Mouse (Mus musculus): ENCODE data around the gene Mmp11. TPM values are rescaled to one million over a fixed set of nuclear protein-coding genes. Genes with fewer than 3 reads are reported as not detected.
A peak's percentile ranks its signal among the peaks of the same experiment; 100 is the strongest.

Mmp11 gene
- polyA plus RNA-seq, 1 experiment from 2014 or later, result 24.3 TPM

GRCm38 (mm10) chr10:75878836-75879235 is 57.5 kb downstream of the Mmp11 start:
- ATAC-seq, result no peak
- no peaks in the 10 kb centered on the region for H3K9me3 ChIP-seq (ENCODE audit: control insufficient read depth, low read length)
- 76% methylated on average over 3 of the region's 3 CpGs for WGBS
- peaks cover 17% of the 10 kb centered on the region for H3K4me1 ChIP-seq (replicated peaks; ENCODE audit: control insufficient read depth, insufficient read depth, low read length)
- no peak overlapping the region for H3K27ac ChIP-seq (ENCODE audit: low read length)
- no peak overlapping the region for H3K4me2 ChIP-seq (ENCODE audit: low read length)
- no peaks in the 10 kb centered on the region for H3K36me3 ChIP-seq (ENCODE audit: control insufficient read depth, insufficient read depth)
- H3K27me3 ChIP-seq (replicated peaks; ENCODE audit: control insufficient read depth, insufficient read depth, low read length), result no peaks in the 10 kb centered on the region
- H3K9ac ChIP-seq (replicated peaks; ENCODE audit: low read depth, low read length), result no peak overlapping the region
- no peak overlapping the region for H3K4me3 ChIP-seq (replicated peaks; ENCODE audit: low read length)

GRCm38 (mm10) chr10:75873543-75874170 is 62.6 kb downstream of the Mmp11 start:
- H3K9me3 ChIP-seq (ENCODE audit: control insufficient read depth, low read length), result no peaks in the 10 kb centered on the region
- ATAC-seq, result no peak
- H3K9ac ChIP-seq (replicated peaks; ENCODE audit: low read depth, low read length), result peak overlapping the region; percentile 59
- H3K4me3 ChIP-seq (replicated peaks; ENCODE audit: low read length), result peak overlapping the region; percentile 38
- H3K4me1 ChIP-seq (replicated peaks; ENCODE audit: control insufficient read depth, insufficient read depth, low read length), result peaks cover 14% of the 10 kb centered on the region
- 2% methylated on average over 10 of the region's 10 CpGs for WGBS
- no peaks in the 10 kb centered on the region for H3K27me3 ChIP-seq (replicated peaks; ENCODE audit: control insufficient read depth, insufficient read depth, low read length)
- peak overlapping the region; percentile 72 for H3K4me2 ChIP-seq (ENCODE audit: low read length)
- H3K27ac ChIP-seq (ENCODE audit: low read length), result peak overlapping the region; percentile 56
- no peaks in the 10 kb centered on the region for H3K36me3 ChIP-seq (ENCODE audit: control insufficient read depth, insufficient read depth)

Other genes starting within 250 kb of the Mmp11 start
- gene Cabin1, start 172.2 kb downstream of the Mmp11 start, polyA plus RNA-seq (2015; fragmentation: Nextera tagmentation; extraction: Ambion mirVana), result 33.2 and 41.1 TPM in 2 replicates
- gene Ddt, start 163.1 kb downstream of the Mmp11 start, polyA plus RNA-seq (2015; fragmentation: Nextera tagmentation; extraction: Ambion mirVana), result 55.9 and 57.0 TPM in 2 replicates
- gene Gm20441, start 155.5 kb downstream of the Mmp11 start, polyA plus RNA-seq (2015; fragmentation: Nextera tagmentation; extraction: Ambion mirVana), result not detected in 2 replicates
- 0.77 and 1.2 TPM in 2 replicates for gene Gstt3, start 155.1 kb downstream of the Mmp11 start, polyA plus RNA-seq (2015; fragmentation: Nextera tagmentation; extraction: Ambion mirVana)
- 10.5 and 15.2 TPM in 2 replicates for gene Gstt1, start 137.9 kb downstream of the Mmp11 start, polyA plus RNA-seq (2015; fragmentation: Nextera tagmentation; extraction: Ambion mirVana)
- gene Gstt4, start 114.0 kb downstream of the Mmp11 start, polyA plus RNA-seq (2015; fragmentation: Nextera tagmentation; extraction: Ambion mirVana), result not detected in 2 replicates
- gene Gstt2, start 99.1 kb downstream of the Mmp11 start, polyA plus RNA-seq (2015; fragmentation: Nextera tagmentation; extraction: Ambion mirVana), result 4.0 and 4.2 TPM in 2 replicates
- 1,679 and 1,753 TPM in 2 replicates for gene Mif, start 76.3 kb downstream of the Mmp11 start, polyA plus RNA-seq (2015; fragmentation: Nextera tagmentation; extraction: Ambion mirVana)
- gene Derl3, start 43.1 kb downstream of the Mmp11 start, polyA plus RNA-seq (2015; fragmentation: Nextera tagmentation; extraction: Ambion mirVana), result 2.0 and 3.3 TPM in 2 replicates
- gene Smarcb1, start 14.9 kb downstream of the Mmp11 start, polyA plus RNA-seq (2015; fragmentation: Nextera tagmentation; extraction: Ambion mirVana), result 325 and 342 TPM in 2 replicates
- gene Chchd10, start 3.4 kb downstream of the Mmp11 start, polyA plus RNA-seq (2015; fragmentation: Nextera tagmentation; extraction: Ambion mirVana), result 21.8 and 30.7 TPM in 2 replicates
- gene Gm867, start 4.2 kb upstream of the Mmp11 start, polyA plus RNA-seq (2015; fragmentation: Nextera tagmentation; extraction: Ambion mirVana), result 0.20 TPM in 1 of 2 replicates, not detected in the other
- 0.48 TPM in 1 of 2 replicates, not detected in the other for gene Vpreb3, start 6.6 kb upstream of the Mmp11 start, polyA plus RNA-seq (2015; fragmentation: Nextera tagmentation; extraction: Ambion mirVana)
- not detected in 2 replicates for gene Gm5134, start 18.0 kb upstream of the Mmp11 start, polyA plus RNA-seq (2015; fragmentation: Nextera tagmentation; extraction: Ambion mirVana)
- gene Zfp280b, start 96.2 kb upstream of the Mmp11 start, polyA plus RNA-seq (2015; fragmentation: Nextera tagmentation; extraction: Ambion mirVana), result 12.1 and 12.5 TPM in 2 replicates
- not detected in 2 replicates for gene Slc5a4b, start 174.5 kb upstream of the Mmp11 start, polyA plus RNA-seq (2015; fragmentation: Nextera tagmentation; extraction: Ambion mirVana)
- gene Slc5a4a, start 211.0 kb upstream of the Mmp11 start, polyA plus RNA-seq (2015; fragmentation: Nextera tagmentation; extraction: Ambion mirVana), result not detected in 2 replicates